Mouse (Mus musculus) C2C12 (cell line): ENCODE data around the gene Lingo2. TPM values are rescaled to one million over a fixed set of nuclear protein-coding genes. Genes with fewer than 3 reads are reported as not detected.

Source experiments
- H3K27me3 ChIP-seq: one replicate; pipeline ENCODE4 v1.6.1; 2011; ENCODE audit not compliant: control insufficient read depth, insufficient read depth, insufficient read length
- H3K36me3 ChIP-seq: one replicate; pipeline ENCODE4 v1.6.1; 2011; ENCODE audit not compliant: control insufficient read depth, insufficient read depth
- H3K4me3 ChIP-seq: one replicate; pipeline ENCODE4 v1.5.1; 2011; ENCODE audit warnings: mild to moderate bottlenecking, control low read depth; ENCODE audit not compliant: poor library complexity, insufficient read depth, severe bottlenecking
- H3K79me2 ChIP-seq: one replicate; pipeline ENCODE4 v1.6.1; 2011; ENCODE audit not compliant: control insufficient read depth, insufficient read depth
- H3K79me3 ChIP-seq: one replicate; pipeline ENCODE4 v1.6.1; 2011; ENCODE audit warnings: low read depth, control low read depth
- H3ac ChIP-seq: one replicate; pipeline ENCODE3; 2011; ENCODE audit warnings: low read depth; ENCODE audit not compliant: control insufficient read depth, insufficient read length
- CEBPB ChIP-seq: IDR thresholded peaks from one replicate; pipeline ENCODE4 v1.6.1; 2011; ENCODE audit warnings: low read depth, mild to moderate bottlenecking, control low read depth, moderate library complexity
- CTCF ChIP-seq: IDR thresholded peaks from one replicate; pipeline ENCODE4 v1.5.1; 2011; ENCODE audit not compliant: control insufficient read depth, insufficient read depth, insufficient read length
- FOSL1 ChIP-seq: IDR thresholded peaks from one replicate; pipeline ENCODE4 v1.8.0; 2011; ENCODE audit warnings: mild to moderate bottlenecking, low read length; ENCODE audit not compliant: poor library complexity, insufficient read depth, severe bottlenecking
- MAX ChIP-seq: IDR thresholded peaks from one replicate; pipeline ENCODE4 v1.6.1; 2011; ENCODE audit warnings: mild to moderate bottlenecking, control low read depth
- MYOD1 ChIP-seq: IDR thresholded peaks from one replicate; pipeline ENCODE4 v1.6.1; 2011; ENCODE audit warnings: low read depth; ENCODE audit not compliant: control insufficient read depth, insufficient read length
- MYOG ChIP-seq: IDR thresholded peaks from one replicate; pipeline ENCODE4 v1.6.1; 2011; ENCODE audit not compliant: control insufficient read depth, insufficient read length; ENCODE audit errors: extremely low read depth
- USF1 ChIP-seq: IDR thresholded peaks from one replicate; pipeline ENCODE4 v1.6.1; 2011; ENCODE audit warnings: low read depth, mild to moderate bottlenecking, control low read depth, moderate library complexity
- polyA plus RNA-seq: library from polyadenylated mRNA; unstranded; fragments of >200 nt; fragmentation: generic; extraction: Trizol; gene quantifications from one replicate; pipeline ENCODE4 v1.2.1, GENCODE M21; 2012; ENCODE audit warnings: missing spikeins

The Lingo2 gene
- polyA plus RNA-seq, 1 experiment = 0.05 TPM

DNA sequence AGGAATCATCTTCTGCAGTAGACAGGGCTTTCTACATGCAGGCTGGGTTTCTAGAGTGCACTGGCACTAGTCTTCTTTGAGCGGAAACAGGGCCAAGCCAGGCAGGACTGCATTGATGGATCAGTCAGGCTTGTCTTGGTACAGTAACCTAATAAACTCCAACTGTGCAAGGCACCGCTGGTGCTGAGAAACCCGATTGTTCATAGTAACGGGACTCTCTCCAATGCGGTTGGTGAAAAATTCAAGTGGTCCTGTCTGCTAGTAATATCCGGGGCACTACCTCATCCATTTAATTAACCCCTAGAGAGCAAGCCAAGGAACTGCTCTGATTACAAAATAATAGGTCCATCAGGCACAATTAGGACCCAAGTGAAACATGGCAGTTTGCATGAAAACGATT is 1106.4 kb downstream of the Lingo2 start:
- H3K79me3 ChIP-seq = no peaks in the 10 kb centered on the region
- no peak overlapping the region for H3ac ChIP-seq
- H3K4me3 ChIP-seq = no peak overlapping the region
- H3K36me3 ChIP-seq = no peaks in the 10 kb centered on the region
- TF ChIP-seq MAX = no peak
- TF ChIP-seq MYOD1 = no peak
- TF ChIP-seq USF1 = no peak
- no peak for TF ChIP-seq CTCF
- no peak for TF ChIP-seq CEBPB
- no peak for TF ChIP-seq MYOG
- TF ChIP-seq FOSL1 = no peak
- H3K79me2 ChIP-seq = no peaks in the 10 kb centered on the region
- no peaks in the 10 kb centered on the region for H3K27me3 ChIP-seq

DNA sequence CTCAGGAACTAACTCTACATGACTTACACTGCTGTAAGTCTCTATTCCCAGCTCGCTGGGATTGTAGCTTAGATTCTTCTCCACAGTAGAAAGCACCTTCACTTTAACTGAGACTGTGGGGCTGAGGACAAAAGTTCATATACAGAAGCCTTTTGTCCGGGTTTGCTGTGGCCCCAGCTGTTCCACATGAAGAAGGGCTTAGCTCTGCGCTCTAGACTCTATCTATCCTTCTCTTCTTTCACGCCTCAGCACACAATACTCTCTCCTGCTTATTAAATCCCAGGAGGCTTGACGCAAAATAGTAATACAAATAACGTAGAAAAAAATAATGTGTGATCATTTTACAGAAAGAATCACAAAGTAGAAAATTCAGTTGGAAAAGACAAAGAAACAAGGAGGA is 1107.0 kb downstream of the Lingo2 start:
- H3ac ChIP-seq = no peak overlapping the region
- H3K79me3 ChIP-seq = no peaks in the 10 kb centered on the region
- no peak for TF ChIP-seq MYOD1
- TF ChIP-seq CEBPB = no peak
- no peak for TF ChIP-seq FOSL1
- no peak for TF ChIP-seq CTCF
- TF ChIP-seq USF1 = no peak
- no peak for TF ChIP-seq MYOG
- no peak for TF ChIP-seq MAX
- no peak overlapping the region for H3K4me3 ChIP-seq
- no peaks in the 10 kb centered on the region for H3K36me3 ChIP-seq
- H3K79me2 ChIP-seq = no peaks in the 10 kb centered on the region
- no peaks in the 10 kb centered on the region for H3K27me3 ChIP-seq

DNA sequence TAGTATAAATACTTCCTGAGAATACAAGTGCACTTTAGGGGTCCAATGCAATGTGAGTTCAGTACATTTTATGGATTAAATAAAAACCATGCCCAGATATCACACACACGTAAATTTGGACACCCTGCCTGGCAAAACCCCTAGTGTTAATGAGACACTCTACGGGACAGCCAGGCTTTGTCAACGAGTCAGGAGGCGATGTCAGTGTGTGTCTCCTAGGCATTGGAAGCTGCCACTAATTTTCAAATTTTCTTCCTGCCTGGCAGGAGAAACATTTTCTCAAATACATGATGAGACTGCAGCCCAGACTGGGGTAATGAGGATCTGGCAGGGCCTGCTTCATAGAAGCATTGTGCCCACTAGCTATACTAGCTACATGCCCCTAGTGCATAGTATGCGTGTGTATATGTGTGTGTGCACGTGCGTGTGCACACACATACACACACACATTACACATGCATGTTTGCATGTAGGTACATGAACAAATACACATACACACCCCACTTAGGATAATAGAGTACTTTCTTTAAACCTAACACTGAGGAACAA is 1128.2 kb downstream of the Lingo2 start:
- TF ChIP-seq MAX = no peak
- no peak for TF ChIP-seq USF1
- TF ChIP-seq MYOG = no peak
- TF ChIP-seq CTCF = no peak
- TF ChIP-seq CEBPB = no peak
- no peak for TF ChIP-seq MYOD1
- no peak for TF ChIP-seq FOSL1
- no peak overlapping the region for H3ac ChIP-seq
- no peak overlapping the region for H3K4me3 ChIP-seq
- no peaks in the 10 kb centered on the region for H3K79me2 ChIP-seq
- H3K27me3 ChIP-seq = no peaks in the 10 kb centered on the region
- no peaks in the 10 kb centered on the region for H3K36me3 ChIP-seq
- no peaks in the 10 kb centered on the region for H3K79me3 ChIP-seq

DNA sequence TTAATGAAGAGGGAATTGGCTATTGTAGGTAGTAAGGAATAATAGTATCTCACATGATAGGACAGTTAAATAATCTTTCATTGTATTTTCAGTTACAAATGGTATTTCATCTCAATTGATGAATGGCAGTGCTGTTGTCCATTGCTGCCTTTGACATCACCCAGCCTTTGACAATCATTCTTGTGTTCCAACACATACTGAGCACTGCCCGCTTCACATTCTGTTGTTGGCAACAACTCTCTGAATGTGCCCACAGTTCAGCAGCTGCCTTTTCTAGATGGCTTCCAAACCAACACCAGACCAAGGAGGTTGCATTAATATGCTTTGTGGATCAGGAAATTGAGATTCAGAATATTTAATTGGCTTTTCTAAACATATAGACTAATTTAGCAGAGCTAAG is 1130.8 kb downstream of the Lingo2 start:
- Histone ChIP-seq H3K27me3 (no peaks in the 10 kb centered on the region), H3K79me2 (no peaks in the 10 kb centered on the region), H3K4me3 (no peak overlapping the region), H3K79me3 (no peaks in the 10 kb centered on the region), H3K36me3 (no peaks in the 10 kb centered on the region), H3ac (no peak overlapping the region)
- TF ChIP-seq MYOG (no peak), USF1 (no peak), FOSL1 (no peak), CEBPB (no peak), CTCF (no peak), MAX (no peak), MYOD1 (no peak)

DNA sequence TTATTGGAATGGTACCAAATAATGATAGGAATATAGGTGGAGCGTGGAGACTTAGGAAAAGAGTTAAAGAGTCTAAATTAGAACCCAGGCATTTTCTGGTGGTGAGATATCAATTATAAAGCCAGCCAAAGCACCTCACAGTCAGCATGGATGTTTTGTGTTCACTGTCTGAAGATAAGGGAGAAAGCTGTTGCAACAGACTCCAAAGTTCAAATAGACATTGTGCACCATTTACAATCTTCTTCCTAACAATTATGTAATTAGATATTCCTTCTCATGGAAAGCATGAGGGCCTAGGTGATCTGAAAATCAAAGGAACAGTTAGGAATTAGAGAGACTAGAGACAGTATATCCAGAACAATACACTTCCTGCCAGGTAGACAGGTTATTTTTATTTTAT is 1136.8 kb downstream of the Lingo2 start:
- no peak overlapping the region for H3ac ChIP-seq
- TF ChIP-seq FOSL1 (no peak), MYOG (no peak), USF1 (no peak), CEBPB (no peak), MAX (no peak), MYOD1 (no peak), CTCF (no peak)
- no peak overlapping the region for H3K4me3 ChIP-seq
- no peaks in the 10 kb centered on the region for H3K27me3 ChIP-seq
- no peaks in the 10 kb centered on the region for H3K79me3 ChIP-seq
- H3K36me3 ChIP-seq = no peaks in the 10 kb centered on the region
- H3K79me2 ChIP-seq = no peaks in the 10 kb centered on the region

DNA sequence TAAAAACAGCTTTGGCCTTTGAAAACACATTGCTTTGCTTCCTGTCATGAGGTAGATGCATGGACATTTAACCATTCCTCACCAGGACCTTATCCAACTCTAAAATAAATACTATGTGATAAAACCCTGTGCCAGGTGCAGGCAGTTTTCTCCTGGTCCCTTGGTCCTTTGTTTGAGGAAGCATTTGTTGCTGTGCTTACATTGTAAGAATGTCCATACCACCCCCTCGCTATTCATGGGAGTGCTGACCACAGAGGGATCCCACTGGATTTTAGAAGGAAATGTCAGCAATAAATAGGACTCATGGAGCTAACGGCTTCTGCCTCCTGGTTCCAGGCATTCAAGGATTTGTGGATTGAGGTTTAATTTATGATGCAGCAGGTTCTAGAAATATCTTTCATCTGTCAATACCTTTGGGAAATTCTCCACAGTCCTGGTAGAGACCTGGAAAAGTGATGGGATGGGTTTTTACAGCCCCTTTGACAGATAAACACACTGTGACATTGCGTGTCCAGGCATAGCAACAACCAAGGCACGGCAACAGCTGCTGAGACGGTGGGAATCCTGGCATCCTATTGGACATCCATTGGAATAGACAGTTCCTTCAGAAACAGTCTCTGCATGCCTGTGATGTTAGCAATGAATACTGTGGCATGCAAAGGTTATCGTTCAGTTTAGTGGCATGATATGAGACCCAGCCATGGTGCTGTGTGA is 1143.9 kb downstream of the Lingo2 start:
- Histone ChIP-seq H3K79me3 (no peaks in the 10 kb centered on the region), H3K36me3 (no peaks in the 10 kb centered on the region), H3K4me3 (no peak overlapping the region), H3K27me3 (no peaks in the 10 kb centered on the region), H3K79me2 (no peaks in the 10 kb centered on the region), H3ac (no peak overlapping the region)
- TF ChIP-seq USF1 = no peak
- no peak for TF ChIP-seq CEBPB
- no peak for TF ChIP-seq FOSL1
- TF ChIP-seq CTCF = no peak
- no peak for TF ChIP-seq MYOG
